In genomic region chr15:79797680-79798079, GRCm38 (mm10) we compare ENCODE assay signal across 17 mouse cellular contexts. TPM values are rescaled to one million over a fixed set of nuclear protein-coding genes. Genes with fewer than 3 reads are reported as not detected.
"Had no signal": no experiment of that assay in that cellular context is flagged by ENCODE, and none has a peak within 500 bp of the region (broad histone marks: within the 10 kb centered on the region; RNA-seq: fewer than 3 reads in every experiment).

No protein-coding gene starts in this region.

- H3K27ac ChIP-seq: limb, embryonic 13.5 days; liver, embryonic 14.5 days; neural tube, embryonic 15.5 days had no signal

- H3K4me3 ChIP-seq: limb, embryonic 13.5 days; myocyte; neural tube, embryonic 15.5 days had no signal

- DNase-seq: kidney, postnatal 10 days; kidney, postnatal 4 days; layer of hippocampus, postnatal 36 days; left cerebral cortex, postnatal 4 days; lung, adult 18-20 months; midbrain, embryonic 14.5 days; right cerebral cortex, adult 18-20 months; right cerebral cortex, postnatal 25 days; thymus, postnatal 36 days had no signal

- H3K4me1 ChIP-seq: limb, embryonic 13.5 days had no signal

RNA-seq across cellular contexts. Expression of gene Nptxr, which starts 6.9 kb away (rescaled TPM):
- total RNA-seq: megakaryocyte-erythroid progenitor cell, adult 5-6 weeks had no signal

RNA-seq across cellular contexts. Expression of gene Npcd, which starts 36.4 kb away (rescaled TPM):
- total RNA-seq: liver, adult 2 months; megakaryocyte-erythroid progenitor cell, adult 5-6 weeks had no signal
- polyA plus RNA-seq: liver, adult 2 months; midbrain, embryonic 14.5 days; neural tube, embryonic 11.5 days; thymus, postnatal 0 days had no signal
